Mouse (Mus musculus) heart, embryonic 13.5 days (tissue): ENCODE results near the gene Scn1b. TPM values are rescaled to one million over a fixed set of nuclear protein-coding genes. Genes with fewer than 3 reads are reported as not detected.
A peak's percentile ranks its signal among the peaks of the same experiment; 100 is the strongest.

Source experiments
- ATAC-seq: fragments of 200-750 bp; cut with Nextera tagmentation; 2 replicates; pipeline ENCODE4 v1.8.0; 2017; ENCODE audit warnings: moderate TSS enrichment; ENCODE audit not compliant: insufficient number of reproducible peaks, low FRiP score, low TSS enrichment; ENCODE audit errors: extremely low read depth
- H3K27ac ChIP-seq: fragments of 300-500 bp; sonication (generic); replicated peaks from 2 replicates; pipeline ENCODE4 v1.5.1; 2015; ENCODE audit warnings: moderate library complexity, mild to moderate bottlenecking, inconsistent platforms
- H3K27me3 ChIP-seq: fragments of 300-500 bp; sonication (generic); replicated peaks from 2 replicates; pipeline ENCODE4 v1.6.1; 2015; ENCODE audit warnings: mild to moderate bottlenecking, inconsistent platforms
- H3K36me3 ChIP-seq: fragments of 300-500 bp; sonication (generic); 2 replicates; pipeline ENCODE4 v1.6.1; 2015; ENCODE audit warnings: mild to moderate bottlenecking, inconsistent platforms
- H3K4me1 ChIP-seq: fragments of 300-500 bp; sonication (generic); 2 replicates; pipeline ENCODE4 v1.6.1; 2015; ENCODE audit warnings: inconsistent platforms
- H3K4me2 ChIP-seq: fragments of 300-500 bp; sonication (generic); 2 replicates; pipeline ENCODE4 v1.6.1; 2015; ENCODE audit warnings: inconsistent platforms, mild to moderate bottlenecking, moderate library complexity
- H3K4me3 ChIP-seq: fragments of 300-500 bp; sonication (generic); 2 replicates; pipeline ENCODE4 v1.5.1; 2015; ENCODE audit warnings: moderate library complexity, mild to moderate bottlenecking, inconsistent platforms
- H3K9ac ChIP-seq: fragments of 300-500 bp; sonication (generic); 2 replicates; pipeline ENCODE4 v1.6.1; 2015; ENCODE audit warnings: inconsistent platforms, mild to moderate bottlenecking, moderate library complexity
- H3K9me3 ChIP-seq: fragments of 300-500 bp; sonication (generic); 2 replicates; pipeline ENCODE4 v1.6.1; 2016; ENCODE audit warnings: inconsistent platforms
- whole genome bisulfite sequencing: fragments of 180-500 bp; shearing (Covaris S2); methylation state at CpG from one replicate; pipeline ENCODE4 v1.1.7; 2015; ENCODE audit warnings: mixed read lengths; 5-methylcytosine and 5-hydroxymethylcytosine counted together
- polyA plus RNA-seq: library from polyadenylated mRNA; unstranded; fragments of >200 nt; fragmentation: Nextera tagmentation; extraction: Ambion mirVana; gene quantifications from 2 replicates; pipeline ENCODE4 v1.2.1, GENCODE M21; 2015

Scn1b gene
- polyA plus RNA-seq, 1 experiment from 2014 or later, result 2.5 TPM

DNA sequence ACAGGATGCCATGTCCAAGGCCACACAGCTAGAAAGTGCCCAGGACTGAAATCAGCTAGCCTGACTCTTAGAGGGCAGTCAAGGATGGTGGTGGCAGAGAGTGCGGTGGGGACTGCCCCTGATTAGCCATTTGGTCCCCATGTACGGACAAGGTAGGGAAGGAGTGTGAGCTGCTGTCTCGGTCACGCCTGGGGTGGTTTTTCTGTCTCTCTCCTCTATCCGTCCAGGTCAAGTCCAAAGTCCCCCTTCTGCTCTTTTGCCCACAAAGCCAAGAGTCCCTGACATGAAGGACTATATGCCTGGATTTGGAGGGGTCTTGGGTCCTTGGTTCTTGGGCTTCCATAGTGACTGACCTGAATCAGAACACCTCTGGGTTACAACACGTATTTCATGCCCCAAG is 13.0 kb downstream of the Scn1b start:
- Histone ChIP-seq H3K4me2 (no peak overlapping the region), H3K4me3 (no peak overlapping the region), H3K9ac (no peak overlapping the region), H3K27me3 (no peaks in the 10 kb centered on the region), H3K4me1 (peaks cover 42% of the 10 kb centered on the region), H3K36me3 (no peaks in the 10 kb centered on the region), H3K27ac (no peak overlapping the region), H3K9me3 (no peaks in the 10 kb centered on the region)
- WGBS, result 71% methylated on average over 6 of the region's 6 CpGs
- no peak for ATAC-seq

DNA sequence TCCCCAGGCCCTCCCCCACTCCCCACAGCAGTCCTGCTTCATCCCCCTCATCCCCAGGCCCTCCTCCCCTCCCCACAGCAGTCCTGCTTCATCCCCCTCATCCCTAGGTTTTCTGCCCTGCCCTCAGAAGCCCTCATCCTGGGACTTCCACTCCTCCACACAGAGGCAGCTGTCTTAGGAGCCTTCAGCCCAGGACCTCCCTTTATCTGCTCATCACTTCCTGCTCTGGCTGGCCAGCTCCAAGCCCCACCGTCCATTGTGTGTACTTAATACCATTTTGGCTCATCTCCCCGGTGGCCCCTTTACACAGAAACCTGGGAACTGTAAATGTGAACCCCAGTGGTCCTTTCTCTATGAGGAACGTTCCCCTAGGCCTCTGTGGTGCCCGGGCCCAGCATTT is 14.8 kb downstream of the Scn1b start:
- H3K9me3 ChIP-seq, result no peaks in the 10 kb centered on the region
- no peaks in the 10 kb centered on the region for H3K36me3 ChIP-seq
- H3K4me2 ChIP-seq, result no peak overlapping the region
- 40% methylated on average over 4 of the region's 4 CpGs for WGBS
- ATAC-seq, result no peak
- no peak overlapping the region for H3K4me3 ChIP-seq
- peak overlapping the region; percentile 54 for H3K27ac ChIP-seq
- peaks cover 39% of the 10 kb centered on the region for H3K4me1 ChIP-seq
- H3K9ac ChIP-seq, result no peak overlapping the region
- no peaks in the 10 kb centered on the region for H3K27me3 ChIP-seq

DNA sequence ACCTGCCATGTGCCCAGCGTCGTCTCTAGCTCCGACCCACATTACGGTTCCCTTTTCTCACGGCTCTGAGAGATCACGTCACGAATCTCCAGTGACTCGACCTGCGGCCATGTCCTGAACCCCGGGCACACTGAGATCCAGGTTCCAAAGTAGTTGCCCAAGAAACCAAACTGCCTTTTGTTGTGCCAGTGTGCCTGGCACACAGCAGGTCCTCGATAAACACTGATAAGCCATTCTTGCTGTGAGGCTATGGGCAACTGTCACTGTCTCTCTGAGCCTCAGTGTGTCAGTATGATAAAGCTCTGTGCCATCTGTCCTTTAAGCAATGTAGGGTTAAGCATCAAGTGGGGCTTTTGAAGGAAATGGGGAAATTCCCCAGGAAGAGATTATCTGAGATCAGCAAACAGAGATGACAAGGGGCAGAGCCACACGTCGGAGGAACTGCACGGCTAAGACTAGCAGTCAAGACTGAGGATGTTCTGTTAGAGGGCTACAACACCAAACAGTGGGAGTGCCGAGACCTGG is 15.9 kb downstream of the Scn1b start:
- WGBS, result 71% methylated on average over 15 of the region's 15 CpGs
- Histone ChIP-seq H3K9ac (no peak overlapping the region), H3K27me3 (no peaks in the 10 kb centered on the region), H3K4me1 (peaks cover 33% of the 10 kb centered on the region), H3K4me2 (no peak overlapping the region), H3K4me3 (no peak overlapping the region), H3K36me3 (no peaks in the 10 kb centered on the region), H3K27ac (no peak overlapping the region), H3K9me3 (no peaks in the 10 kb centered on the region)
- ATAC-seq, result no peak

DNA sequence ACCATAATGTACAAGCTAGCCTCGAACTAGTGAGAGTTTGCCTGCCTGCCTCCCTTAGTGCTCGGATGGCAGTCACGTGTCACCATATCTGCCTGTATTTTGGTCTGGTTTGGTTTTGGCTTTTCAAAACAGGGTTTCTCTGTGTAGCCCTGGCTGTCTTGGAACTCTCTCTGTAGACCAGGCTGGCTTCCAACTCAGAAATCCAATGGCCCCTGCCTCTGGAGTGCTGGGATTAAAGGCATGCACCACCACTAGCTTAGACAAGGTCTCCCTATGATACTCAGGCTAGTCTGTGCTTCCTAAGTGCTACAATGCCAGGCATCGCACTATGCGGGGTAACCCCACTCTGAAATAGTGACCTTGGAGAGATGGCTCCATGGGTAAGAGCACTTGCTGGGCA is 17.0 kb downstream of the Scn1b start:
- no peaks in the 10 kb centered on the region for H3K9me3 ChIP-seq
- WGBS, result 77% methylated on average over 5 of the region's 5 CpGs
- H3K9ac ChIP-seq, result no peak overlapping the region
- H3K27ac ChIP-seq, result no peak overlapping the region
- H3K4me3 ChIP-seq, result no peak overlapping the region
- no peaks in the 10 kb centered on the region for H3K36me3 ChIP-seq
- no peaks in the 10 kb centered on the region for H3K27me3 ChIP-seq
- no peak for ATAC-seq
- peaks cover 27% of the 10 kb centered on the region for H3K4me1 ChIP-seq
- H3K4me2 ChIP-seq, result no peak overlapping the region

- Histone ChIP-seq H3K4me3 (no peak overlapping the region), H3K4me1 (peaks cover 26% of the 10 kb centered on the region), H3K27me3 (peaks cover 4% of the 10 kb centered on the region), H3K36me3 (no peaks in the 10 kb centered on the region), H3K9ac (0 out of 2 replicates have a peak overlapping the region, but pooled peaks have one; percentile 38), H3K27ac (no peak overlapping the region), H3K9me3 (no peaks in the 10 kb centered on the region), H3K4me2 (no peak overlapping the region)
- WGBS, result 36% methylated on average over 5 of the region's 7 CpGs
- no peak; the same call in 1 of the 2 replicates for ATAC-seq
Measured at GRCm38 (mm10) chr7:31109091-31109490, 17.7 kb downstream of the Scn1b start.

DNA sequence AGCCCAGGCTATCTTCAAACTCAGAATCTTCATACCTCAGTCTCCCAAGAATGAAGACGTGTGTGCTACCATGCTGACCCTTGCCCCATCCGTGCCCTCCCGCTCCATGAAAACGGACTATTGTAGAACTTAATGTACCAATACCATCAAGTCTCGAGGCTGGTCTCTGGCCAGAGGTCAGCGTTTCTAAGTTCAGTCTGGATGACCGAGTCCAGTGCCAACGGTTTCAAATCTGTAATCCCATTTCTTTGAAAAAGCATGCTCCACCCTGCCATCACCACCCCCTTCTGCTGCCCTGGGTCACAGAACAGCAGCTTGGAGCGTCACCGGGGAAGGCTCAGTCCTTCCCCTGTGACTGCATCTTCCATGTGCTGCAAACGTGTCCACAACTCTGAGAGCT is 19.0 kb downstream of the Scn1b start:
- H3K27ac ChIP-seq, result no peak overlapping the region
- H3K4me2 ChIP-seq, result no peak overlapping the region
- H3K27me3 ChIP-seq, result peaks cover 17% of the 10 kb centered on the region
- no peak overlapping the region for H3K4me3 ChIP-seq
- 82% methylated on average over 11 of the region's 11 CpGs for WGBS
- H3K9me3 ChIP-seq, result no peaks in the 10 kb centered on the region
- H3K9ac ChIP-seq, result no peak overlapping the region
- no peaks in the 10 kb centered on the region for H3K36me3 ChIP-seq
- H3K4me1 ChIP-seq, result peaks cover 26% of the 10 kb centered on the region
- no peak for ATAC-seq

DNA sequence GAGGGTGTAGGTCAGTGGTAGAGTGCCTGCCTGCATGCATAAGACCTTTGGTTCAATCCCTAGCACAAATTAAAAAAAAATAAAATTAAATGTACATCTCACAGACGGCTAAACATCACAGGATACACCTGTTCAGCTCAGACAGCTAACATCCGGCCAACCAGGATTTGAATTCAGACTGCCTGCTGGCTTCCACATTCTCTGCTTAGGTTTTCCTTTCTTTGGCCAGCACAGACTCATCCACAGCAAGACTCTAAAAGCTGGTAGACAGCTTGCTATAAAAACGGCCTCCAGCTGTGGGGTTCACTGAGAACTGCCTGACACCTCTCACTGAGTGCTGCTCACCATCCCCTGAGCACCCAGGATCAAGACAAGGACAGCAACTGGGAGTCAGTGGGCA is 20.6 kb downstream of the Scn1b start:
- 46% methylated on average over 3 of the region's 3 CpGs for WGBS
- ATAC-seq, result no peak
- no peaks in the 10 kb centered on the region for H3K9me3 ChIP-seq
- H3K4me1 ChIP-seq, result peaks cover 20% of the 10 kb centered on the region
- no peak overlapping the region for H3K9ac ChIP-seq
- no peaks in the 10 kb centered on the region for H3K36me3 ChIP-seq
- H3K27ac ChIP-seq, result no peak overlapping the region
- H3K4me2 ChIP-seq, result no peak overlapping the region
- no peak overlapping the region for H3K4me3 ChIP-seq
- peaks cover 27% of the 10 kb centered on the region for H3K27me3 ChIP-seq

GRCm38 (mm10) chr7:31105061-31105768 is 21.6 kb downstream of the Scn1b start:
- Histone ChIP-seq H3K36me3 (no peaks in the 10 kb centered on the region), H3K27ac (peak overlapping the region; percentile 53), H3K9ac (peak overlapping the region; percentile 37; the same call in 1 of the 2 replicates), H3K9me3 (no peaks in the 10 kb centered on the region), H3K4me2 (no peak overlapping the region), H3K4me3 (0 out of 2 replicates have a peak overlapping the region, but pooled peaks have one; percentile 4), H3K27me3 (peaks cover 27% of the 10 kb centered on the region), H3K4me1 (peaks cover 16% of the 10 kb centered on the region)
- WGBS, result 37% methylated on average over 15 of the region's 15 CpGs
- ATAC-seq, result no peak

GRCm38 (mm10) chr7:31100786-31101185 is 26.0 kb downstream of the Scn1b start:
- H3K27ac ChIP-seq, result no peak overlapping the region
- H3K9me3 ChIP-seq, result no peaks in the 10 kb centered on the region
- H3K36me3 ChIP-seq, result no peaks in the 10 kb centered on the region
- ATAC-seq, result no peak
- H3K4me3 ChIP-seq, result no peak overlapping the region
- no peak overlapping the region for H3K9ac ChIP-seq
- no peak overlapping the region for H3K4me2 ChIP-seq
- peaks cover 8% of the 10 kb centered on the region for H3K4me1 ChIP-seq
- 61% methylated on average over 14 of the region's 14 CpGs for WGBS
- peaks cover 27% of the 10 kb centered on the region for H3K27me3 ChIP-seq

DNA sequence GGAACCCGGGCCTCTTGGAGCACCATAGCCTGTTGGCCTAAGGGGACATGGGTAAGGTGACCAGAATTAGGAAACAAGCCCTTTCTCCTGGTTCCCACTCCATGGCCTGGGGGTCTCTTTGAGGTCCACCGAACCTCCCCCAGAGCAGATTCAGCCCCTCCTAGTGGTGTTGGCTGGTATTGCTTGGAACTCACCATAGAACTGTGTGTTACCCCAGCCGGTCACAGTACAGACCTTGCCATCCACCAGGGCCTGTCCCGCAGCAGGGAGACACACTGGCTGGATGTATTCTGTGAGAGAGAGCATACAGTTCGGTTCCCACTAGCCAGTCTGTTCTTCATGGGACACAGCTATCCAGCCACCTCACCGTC is 27.2 kb downstream of the Scn1b start:
- Histone ChIP-seq H3K4me2 (no peak overlapping the region), H3K4me3 (no peak overlapping the region), H3K36me3 (no peaks in the 10 kb centered on the region), H3K27me3 (peaks cover 27% of the 10 kb centered on the region), H3K9me3 (no peaks in the 10 kb centered on the region), H3K9ac (no peak overlapping the region), H3K4me1 (peaks cover 3% of the 10 kb centered on the region), H3K27ac (no peak overlapping the region)
- ATAC-seq, result no peak
- 80% methylated on average over 6 of the region's 6 CpGs for WGBS

DNA sequence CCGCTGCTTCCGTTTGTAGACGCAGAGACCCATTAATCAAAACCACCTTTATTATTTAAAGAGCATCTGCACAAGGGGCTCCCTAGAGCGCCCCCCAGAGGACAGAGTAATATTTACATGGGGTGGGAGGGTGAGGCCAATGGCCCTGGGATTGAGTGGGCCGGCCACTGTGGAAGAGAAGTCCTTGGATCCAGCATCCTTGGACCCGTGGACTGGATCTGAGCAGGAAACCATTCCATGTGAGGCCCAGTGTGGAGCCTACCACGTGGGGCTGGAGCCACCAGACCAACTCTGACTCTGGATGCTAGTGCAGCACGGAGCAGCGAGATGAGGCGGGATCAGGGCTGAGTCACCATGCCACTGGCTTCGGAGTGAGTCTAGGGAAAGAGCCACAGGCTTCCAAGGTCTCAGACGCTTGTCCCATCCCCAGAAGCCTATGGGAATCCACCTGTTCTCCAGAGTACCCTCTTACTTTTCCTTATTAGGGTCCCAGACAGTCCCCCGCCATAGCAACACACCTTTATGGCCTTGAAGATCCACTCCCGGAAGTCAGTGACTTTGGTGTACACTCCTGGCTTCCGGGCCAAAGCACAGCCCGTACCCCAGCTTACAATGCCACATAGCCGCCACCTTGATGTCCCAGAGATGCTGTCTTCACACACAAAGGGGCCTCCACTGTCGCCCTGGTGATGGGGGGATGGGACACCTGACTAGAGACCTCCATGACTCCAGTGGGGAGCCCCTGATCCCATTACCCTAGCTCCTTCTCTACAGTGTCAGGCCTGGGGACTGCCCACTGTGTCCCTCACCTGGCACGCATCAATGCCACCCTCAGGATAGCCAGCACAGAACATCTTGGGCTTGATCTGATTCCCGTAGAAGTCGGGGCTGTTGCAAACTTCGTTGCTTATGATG is 27.8 kb downstream of the Scn1b start:
- no peak for ATAC-seq
- no peak overlapping the region for H3K4me3 ChIP-seq
- H3K36me3 ChIP-seq, result no peaks in the 10 kb centered on the region
- H3K27ac ChIP-seq, result no peak overlapping the region
- no peak overlapping the region for H3K4me2 ChIP-seq
- H3K4me1 ChIP-seq, result peaks cover 3% of the 10 kb centered on the region
- H3K27me3 ChIP-seq, result peaks cover 21% of the 10 kb centered on the region
- 67% methylated on average over 22 of the region's 22 CpGs for WGBS
- no peak overlapping the region for H3K9ac ChIP-seq
- H3K9me3 ChIP-seq, result no peaks in the 10 kb centered on the region
